Mouse (Mus musculus) forebrain, embryonic 13.5 days (tissue): ENCODE measurements around the gene Ntan1. TPM values are rescaled to one million over a fixed set of nuclear protein-coding genes. Genes with fewer than 3 reads are reported as not detected.
A peak's percentile ranks its signal among the peaks of the same experiment; 100 is the strongest.
"Not testable (repeated sequence)": the region's sequence is repeated elsewhere in the genome, so short reads cannot be mapped to it uniquely, and the experiment has no call there.

ENCODE experiments used
- ATAC-seq: fragments of 200-750 bp; cut with Nextera tagmentation; 2 replicates; pipeline ENCODE4 v1.8.0; 2017
- H3K27ac ChIP-seq: fragments of 300-500 bp; sonication (generic); 2 replicates; pipeline ENCODE4 v1.5.1; 2015; ENCODE audit warnings: inconsistent platforms, mild to moderate bottlenecking, moderate library complexity
- H3K27me3 ChIP-seq: fragments of 300-500 bp; sonication (generic); 2 replicates; pipeline ENCODE4 v1.6.1; 2015; ENCODE audit warnings: mild to moderate bottlenecking, inconsistent platforms
- H3K36me3 ChIP-seq: fragments of 300-500 bp; sonication (generic); 2 replicates; pipeline ENCODE4 v1.6.1; 2015; ENCODE audit warnings: mild to moderate bottlenecking, inconsistent platforms; ENCODE audit not compliant: poor library complexity, severe bottlenecking
- H3K4me1 ChIP-seq: fragments of 300-500 bp; sonication (generic); 2 replicates; pipeline ENCODE4 v1.6.1; 2015; ENCODE audit warnings: inconsistent platforms
- H3K4me2 ChIP-seq: fragments of 300-500 bp; sonication (generic); 2 replicates; pipeline ENCODE4 v1.6.1; 2015; ENCODE audit warnings: inconsistent platforms, mild to moderate bottlenecking, moderate library complexity
- H3K4me3 ChIP-seq: fragments of 300-500 bp; sonication (generic); 2 replicates; pipeline ENCODE4 v1.5.1; 2015; ENCODE audit warnings: mild to moderate bottlenecking, inconsistent platforms
- H3K9ac ChIP-seq: fragments of 300-500 bp; sonication (generic); 2 replicates; pipeline ENCODE4 v1.6.1; 2015; ENCODE audit warnings: mild to moderate bottlenecking, inconsistent platforms
- H3K9me3 ChIP-seq: fragments of 300-500 bp; sonication (generic); replicated peaks from 2 replicates; pipeline ENCODE4 v1.6.1; 2016; ENCODE audit warnings: inconsistent platforms
- WGBS: fragments of 180-500 bp; shearing (Covaris S2); methylation state at CpG from one replicate; pipeline ENCODE4 v1.1.7; 2015; 5-methylcytosine and 5-hydroxymethylcytosine counted together
- polyA plus RNA-seq: library from polyadenylated mRNA; unstranded; fragments of >200 nt; fragmentation: Nextera tagmentation; extraction: Ambion mirVana; gene quantifications from 2 replicates; pipeline ENCODE4 v1.2.1, GENCODE M21; 2015

Ntan1 gene
- polyA plus RNA-seq, result 214 and 225 TPM in 2 replicates

DNA sequence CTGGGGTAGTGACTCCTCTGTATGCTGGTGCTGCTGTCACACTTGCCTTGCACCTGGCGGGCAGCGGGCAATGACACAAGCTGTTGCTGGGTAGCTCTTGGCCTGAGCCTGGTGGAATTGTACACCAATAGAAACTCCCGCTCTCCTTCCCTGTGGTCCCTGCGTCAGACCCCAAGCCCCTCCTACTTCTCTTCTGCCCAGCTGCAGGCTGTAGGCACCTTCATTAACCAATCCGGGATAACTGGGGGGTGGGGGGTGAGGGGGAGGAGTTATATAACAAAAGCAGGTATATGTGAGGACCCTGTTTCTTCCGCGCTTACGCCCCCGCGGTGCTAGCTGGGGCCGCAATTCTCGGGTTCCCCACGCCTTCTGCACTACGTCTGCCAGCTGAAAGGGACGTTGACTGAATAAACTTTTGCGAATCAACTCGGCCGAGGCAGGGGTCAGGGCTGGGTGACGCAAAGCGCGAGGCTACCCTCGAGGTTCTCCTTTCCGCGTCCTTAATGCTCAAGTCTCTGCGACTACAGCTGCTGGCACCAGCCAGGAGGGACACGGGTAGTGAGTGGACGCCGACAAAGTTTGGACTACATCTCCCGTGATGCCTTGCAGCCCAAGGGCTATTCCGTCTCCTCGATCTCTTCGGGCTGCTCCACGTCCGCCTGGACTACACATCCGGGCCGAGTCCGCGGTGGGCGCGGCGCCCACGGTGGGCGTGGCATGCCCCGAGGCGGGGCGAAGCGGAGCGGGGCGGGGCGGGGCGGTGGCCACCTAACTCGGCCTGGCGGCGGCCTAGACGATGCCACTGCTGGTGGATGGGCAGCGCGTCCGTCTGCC is at the start of gene Ntan1:
Ntan1 (plus strand) TSS at position 286 of the 834 bp plus-strand sequence.
- WGBS, result under 1% methylated on average over 46 of the region's 58 CpGs
- peak within 1 kb of the TSS; percentile 97 for H3K27ac ChIP-seq
- peaks cover 33% of the 10 kb centered on the region for H3K36me3 ChIP-seq
- peak within 1 kb of the TSS; percentile 78 for H3K4me3 ChIP-seq
- no peaks in the 10 kb centered on the region for H3K27me3 ChIP-seq
- peak; percentile 96 for ATAC-seq
- no peaks in the 10 kb centered on the region for H3K9me3 ChIP-seq
- peak within 1 kb of the TSS; percentile 69 for H3K4me2 ChIP-seq
- peak within 1 kb of the TSS; percentile 91 for H3K9ac ChIP-seq
- peaks cover 14% of the 10 kb centered on the region for H3K4me1 ChIP-seq

DNA sequence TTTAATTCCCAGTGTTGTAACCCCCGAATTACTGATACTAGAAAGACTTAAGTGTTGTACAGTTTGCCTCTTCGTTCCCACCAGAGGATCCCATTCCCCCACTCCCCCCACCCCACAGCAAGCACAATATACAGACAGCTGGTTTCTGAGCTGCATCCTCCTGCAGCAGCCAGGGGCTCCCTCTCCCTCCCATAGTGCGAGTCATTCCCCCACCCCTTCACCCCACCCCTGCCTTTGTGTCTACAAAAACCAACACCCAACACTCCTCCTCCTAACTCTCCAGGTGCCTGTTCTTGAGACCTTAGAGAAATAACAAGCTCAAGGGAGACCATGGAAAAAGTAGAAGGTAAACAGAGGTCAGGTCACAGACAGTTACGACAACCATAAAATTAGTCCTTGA is 47.0 kb upstream of the Ntan1 start:
- not testable (repeated sequence) for H3K36me3 ChIP-seq, H3K9ac ChIP-seq, H3K27me3 ChIP-seq, H3K9me3 ChIP-seq, H3K4me3 ChIP-seq, H3K4me1 ChIP-seq, H3K27ac ChIP-seq, H3K4me2 ChIP-seq, ATAC-seq
- WGBS, result 69% methylated on average over 4 of the region's 4 CpGs

DNA sequence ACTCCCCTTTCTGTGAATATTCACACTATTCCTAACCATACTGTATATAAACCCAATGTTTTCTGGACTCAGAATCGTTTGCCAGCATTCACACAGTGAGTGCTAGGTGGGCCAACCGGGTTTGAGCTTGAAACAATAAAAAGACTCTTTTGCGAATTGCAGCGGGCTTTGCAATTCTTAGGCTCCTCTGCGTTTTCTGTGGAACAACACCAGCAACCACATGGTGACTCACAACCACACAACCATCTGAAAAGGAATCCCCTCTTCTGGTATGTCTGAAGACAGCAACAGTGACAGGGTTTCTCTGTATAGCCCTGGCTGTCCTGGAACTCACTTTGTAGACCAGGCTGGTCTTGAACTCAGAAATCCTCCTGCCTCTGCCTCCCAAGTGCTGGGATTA is 46.6 kb upstream of the Ntan1 start:
- not testable (repeated sequence) for H3K27me3 ChIP-seq, H3K4me2 ChIP-seq, H3K4me1 ChIP-seq, H3K36me3 ChIP-seq, H3K9me3 ChIP-seq, ATAC-seq, H3K9ac ChIP-seq, H3K27ac ChIP-seq, H3K4me3 ChIP-seq
- 90% methylated on average over 5 of the region's 5 CpGs for WGBS

DNA sequence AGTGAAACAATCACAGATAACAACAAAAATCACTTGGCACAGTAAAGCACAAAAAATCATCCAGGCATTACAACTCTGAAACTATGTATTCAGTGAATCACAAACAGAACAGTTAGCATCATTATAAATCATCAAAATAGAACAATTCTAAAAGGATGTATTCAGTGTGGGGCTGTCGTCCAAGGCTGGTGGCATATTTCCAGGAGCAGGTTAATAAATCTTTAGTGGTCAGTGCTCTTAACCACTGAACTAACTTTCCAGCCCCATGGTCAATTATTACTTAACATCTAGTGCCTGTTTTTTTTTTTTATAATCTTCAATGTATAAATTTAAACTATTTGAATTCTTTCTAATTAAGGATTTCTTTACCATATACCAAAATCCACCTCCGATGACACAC is 44.6 kb upstream of the Ntan1 start:
- 94% methylated on average over 2 of the region's 2 CpGs for WGBS
- not testable (repeated sequence) for H3K36me3 ChIP-seq, H3K4me3 ChIP-seq, H3K4me2 ChIP-seq, H3K27ac ChIP-seq, H3K4me1 ChIP-seq, H3K9ac ChIP-seq, H3K9me3 ChIP-seq, H3K27me3 ChIP-seq, ATAC-seq

DNA sequence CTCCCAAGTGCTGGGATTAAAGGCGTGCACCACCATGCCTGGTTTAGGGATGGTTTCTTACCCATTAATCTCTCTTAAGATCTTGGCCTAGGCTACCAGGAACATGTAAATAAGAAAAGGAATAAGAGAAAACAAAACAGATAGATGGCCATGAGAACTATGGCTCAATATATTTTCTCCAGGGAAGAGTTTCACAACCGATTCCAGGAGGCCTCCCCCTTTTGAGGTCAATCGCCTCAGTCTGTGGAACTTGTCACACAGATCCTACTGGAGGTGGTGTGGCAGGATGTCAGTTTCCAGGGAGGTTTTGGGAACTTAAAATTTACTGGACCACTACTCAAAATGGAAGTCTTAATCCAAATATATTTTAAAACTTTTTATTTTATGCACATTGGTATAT is 44.0 kb upstream of the Ntan1 start:
- H3K4me1 ChIP-seq, H3K27me3 ChIP-seq, H3K4me2 ChIP-seq, H3K9ac ChIP-seq, H3K9me3 ChIP-seq, H3K27ac ChIP-seq, H3K4me3 ChIP-seq, ATAC-seq, H3K36me3 ChIP-seq: not testable (repeated sequence)
- 90% methylated on average over 3 of the region's 3 CpGs for WGBS

DNA sequence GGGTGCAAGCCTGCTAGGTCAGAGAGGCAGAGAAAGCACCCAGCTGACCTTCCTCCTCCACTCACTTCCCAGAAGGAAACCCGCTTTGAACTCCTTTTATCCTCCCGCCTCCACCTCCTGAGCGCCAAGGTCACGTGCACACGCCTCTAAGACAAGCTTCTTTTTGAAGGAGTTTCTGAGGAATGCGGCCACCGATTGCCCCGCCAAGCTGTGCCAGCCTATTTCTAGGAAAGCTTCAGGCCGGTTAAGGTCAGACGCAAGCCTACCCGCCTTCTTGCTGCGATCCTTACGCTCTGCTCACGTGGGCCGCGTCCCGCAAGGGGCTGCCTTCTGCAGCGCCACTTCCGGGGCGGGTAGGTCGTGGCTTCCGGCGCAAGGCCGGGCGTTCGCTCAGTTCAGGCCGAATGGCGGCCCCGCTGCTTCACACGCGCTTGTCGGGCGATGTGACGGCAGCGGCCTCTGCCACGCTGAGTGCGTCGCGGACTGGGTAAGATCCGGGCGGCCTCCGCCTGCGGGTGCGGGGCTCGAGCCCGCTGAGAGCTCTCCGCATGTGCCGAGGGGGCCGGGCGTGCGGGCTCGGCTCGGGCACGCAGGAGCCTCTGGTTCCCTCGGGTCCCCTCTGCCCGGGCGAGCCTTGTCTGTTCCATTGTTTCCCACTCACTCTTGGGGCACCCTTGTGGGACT is 38.1 kb upstream of the Ntan1 start, which contains the start of gene Rrn3:
Rrn3 (plus strand) TSS at position 356 of the 684 bp plus-strand sequence.
- no peaks in the 10 kb centered on the region for H3K9me3 ChIP-seq
- peaks cover 18% of the 10 kb centered on the region for H3K36me3 ChIP-seq
- WGBS, result under 1% methylated on average over 57 of the region's 57 CpGs
- H3K9ac ChIP-seq, result peak within 1 kb of the TSS; percentile 90
- H3K4me1 ChIP-seq, result peaks cover 18% of the 10 kb centered on the region
- no peaks in the 10 kb centered on the region for H3K27me3 ChIP-seq
- H3K4me3 ChIP-seq, result peak within 1 kb of the TSS; percentile 88
- H3K27ac ChIP-seq, result peak within 1 kb of the TSS; percentile 78
- peak within 1 kb of the TSS; percentile 74 for H3K4me2 ChIP-seq
- ATAC-seq, result peak; percentile 100

DNA sequence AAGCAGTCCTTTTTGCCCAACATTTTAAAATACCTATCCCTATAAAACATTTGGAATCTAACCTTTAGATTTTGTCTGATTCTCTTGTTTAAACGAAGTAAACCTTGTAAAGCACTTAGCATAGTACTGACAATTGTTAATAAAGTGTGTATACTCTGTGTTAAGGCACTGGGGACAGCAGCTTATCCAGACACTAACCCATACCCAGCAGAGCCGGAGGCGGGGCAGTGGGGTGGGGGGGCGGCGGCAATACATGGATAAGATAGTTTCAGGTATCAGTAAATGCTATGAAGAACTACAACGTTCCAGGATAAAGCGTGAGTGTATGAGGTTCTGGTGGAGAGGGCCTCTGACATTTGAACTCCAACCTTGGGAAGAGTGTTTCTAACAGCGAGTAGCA is 37.4 kb upstream of the Ntan1 start:
- peak overlapping the region; percentile 88 for H3K4me3 ChIP-seq
- H3K36me3 ChIP-seq, result peaks cover 25% of the 10 kb centered on the region
- ATAC-seq, result no peak
- peaks cover 18% of the 10 kb centered on the region for H3K4me1 ChIP-seq
- H3K27me3 ChIP-seq, result no peaks in the 10 kb centered on the region
- H3K9ac ChIP-seq, result peak overlapping the region; percentile 90
- H3K27ac ChIP-seq, result no peak overlapping the region
- H3K4me2 ChIP-seq, result peak overlapping the region; percentile 74
- no peaks in the 10 kb centered on the region for H3K9me3 ChIP-seq
- 45% methylated on average over 8 of the region's 8 CpGs for WGBS

DNA sequence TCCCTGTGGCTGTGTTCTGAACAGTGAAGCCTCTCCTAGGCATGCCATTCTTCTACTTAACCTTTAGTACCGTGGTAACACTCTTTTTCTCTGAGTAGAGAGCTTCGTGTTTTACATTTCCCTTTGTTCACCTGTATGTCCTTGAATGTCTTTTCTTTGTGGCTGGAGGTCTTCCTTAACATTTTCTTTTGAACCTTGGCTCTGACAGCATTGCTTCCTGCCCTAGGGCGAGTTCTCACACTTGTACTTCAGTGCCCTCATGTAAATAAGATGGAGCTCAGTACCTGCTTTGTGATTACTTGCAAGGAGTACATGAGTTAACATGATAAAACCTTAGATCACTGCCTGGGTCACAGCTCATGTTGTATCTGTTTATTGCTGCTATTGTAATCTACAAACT is 32.7 kb upstream of the Ntan1 start:
- Histone ChIP-seq H3K27ac (no peak overlapping the region), H3K9me3 (no peaks in the 10 kb centered on the region), H3K4me2 (no peak overlapping the region), H3K4me1 (peaks cover 12% of the 10 kb centered on the region), H3K9ac (no peak overlapping the region), H3K27me3 (no peaks in the 10 kb centered on the region), H3K36me3 (peaks cover 70% of the 10 kb centered on the region), H3K4me3 (no peak overlapping the region)
- ATAC-seq, result no peak
- WGBS, result 86% methylated on average over 3 of the region's 3 CpGs

DNA sequence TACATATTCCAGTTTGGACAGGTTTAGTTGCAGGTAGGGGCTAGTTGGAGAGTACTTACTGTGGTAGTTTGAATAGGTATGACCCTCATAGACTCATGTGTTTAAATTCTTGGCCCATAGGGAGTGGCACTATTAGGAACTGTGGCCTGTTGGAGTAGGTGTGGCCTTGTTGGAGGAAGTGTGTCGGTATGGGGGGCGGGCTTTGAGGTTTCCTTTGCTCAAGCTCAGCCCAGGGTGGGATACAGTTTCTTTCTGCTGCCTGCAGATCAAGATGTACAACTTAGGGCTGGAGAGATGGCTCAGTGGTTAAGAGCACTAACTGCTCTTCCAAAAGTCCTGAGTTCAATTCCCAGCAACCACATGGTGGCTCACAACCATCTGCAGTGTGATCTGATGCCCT is 25.2 kb upstream of the Ntan1 start:
- not testable (repeated sequence) for H3K27me3 ChIP-seq, H3K9ac ChIP-seq, H3K9me3 ChIP-seq, ATAC-seq, H3K4me1 ChIP-seq, H3K27ac ChIP-seq, H3K4me3 ChIP-seq, H3K4me2 ChIP-seq
- 94% methylated on average over 2 of the region's 2 CpGs for WGBS
- H3K36me3 ChIP-seq, result peaks cover 92% of the 10 kb centered on the region

DNA sequence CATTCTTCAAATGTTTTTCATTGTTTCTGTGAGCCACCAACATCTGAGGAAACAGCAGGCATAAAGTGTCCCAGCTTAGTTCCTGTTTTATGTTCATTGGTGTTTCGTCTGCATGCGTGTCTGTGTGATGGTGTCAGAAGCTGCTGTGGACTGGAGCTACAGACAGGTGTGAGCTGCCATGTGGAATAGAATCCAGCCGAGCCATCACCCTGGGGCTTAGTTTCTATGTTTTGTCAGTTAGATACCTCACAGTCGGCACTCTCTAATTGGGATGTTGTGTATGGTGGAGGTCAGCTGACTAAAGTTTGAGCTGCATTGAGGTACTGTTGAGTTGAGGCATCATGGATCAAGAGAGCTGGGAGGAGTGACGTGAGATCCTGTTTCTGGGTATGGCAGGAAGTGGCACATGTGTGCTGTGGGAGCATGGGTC is 21.9 kb upstream of the Ntan1 start:
- no peak overlapping the region for H3K4me3 ChIP-seq
- no peak overlapping the region for H3K4me2 ChIP-seq
- no peaks in the 10 kb centered on the region for H3K9me3 ChIP-seq
- no peak for ATAC-seq
- no peaks in the 10 kb centered on the region for H3K27me3 ChIP-seq
- no peak overlapping the region for H3K27ac ChIP-seq
- no peak overlapping the region for H3K9ac ChIP-seq
- 89% methylated on average over 5 of the region's 5 CpGs for WGBS
- H3K36me3 ChIP-seq, result peaks cover 93% of the 10 kb centered on the region
- no peaks in the 10 kb centered on the region for H3K4me1 ChIP-seq

DNA sequence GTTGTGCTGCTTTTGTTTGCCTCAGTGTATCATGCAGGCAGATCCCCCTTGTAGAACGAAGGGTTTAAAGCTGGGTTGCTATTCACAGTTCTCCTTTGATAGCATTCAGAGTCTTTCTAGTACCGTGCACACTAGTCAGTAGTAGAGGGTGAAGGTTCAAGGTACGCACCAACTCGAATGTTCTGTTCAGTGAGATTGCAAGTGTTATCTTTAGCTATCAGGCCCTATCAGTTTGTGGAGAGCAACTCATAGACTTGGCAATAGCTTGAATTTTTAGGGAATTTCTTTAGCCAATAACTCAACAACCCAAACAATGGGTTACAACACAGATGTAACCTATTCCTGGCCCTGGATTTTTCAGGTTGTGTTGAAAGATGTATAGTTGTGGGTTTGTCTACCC is 17.4 kb upstream of the Ntan1 start:
- peaks cover 91% of the 10 kb centered on the region for H3K36me3 ChIP-seq

DNA sequence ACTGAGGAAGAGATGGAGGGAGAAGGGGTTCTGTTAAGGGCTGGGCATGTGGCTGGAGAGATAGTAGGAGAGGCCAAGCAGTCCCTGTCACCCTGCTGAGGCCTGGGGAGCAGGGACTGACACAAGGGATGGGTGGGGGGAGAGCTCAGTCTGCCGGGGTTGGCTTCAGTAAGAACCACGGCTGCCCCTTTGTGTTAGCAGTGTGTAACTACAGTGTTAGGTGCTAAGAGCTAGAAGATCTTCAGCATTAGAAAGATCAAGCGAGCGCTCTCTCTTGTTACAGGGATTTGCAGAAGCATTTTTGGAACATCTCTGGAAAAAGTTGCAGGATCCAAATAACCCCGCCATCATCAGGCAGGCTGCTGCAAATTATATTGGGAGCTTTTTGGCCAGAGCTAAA is 14.0 kb upstream of the Ntan1 start:
- Histone ChIP-seq H3K4me3 (no peak overlapping the region), H3K27me3 (no peaks in the 10 kb centered on the region), H3K9ac (no peak overlapping the region), H3K36me3 (peaks cover 90% of the 10 kb centered on the region), H3K9me3 (no peaks in the 10 kb centered on the region), H3K4me1 (no peaks in the 10 kb centered on the region), H3K4me2 (no peak overlapping the region), H3K27ac (no peak overlapping the region)
- WGBS, result 87% methylated on average over 5 of the region's 5 CpGs
- ATAC-seq, result no peak

More for the DNA sequence above, 17.4 kb upstream of the Ntan1 start:
- WGBS, result 94% methylated on average over 4 of the region's 4 CpGs
- Histone ChIP-seq H3K4me3 (no peak overlapping the region), H3K27me3 (no peaks in the 10 kb centered on the region), H3K9me3 (no peaks in the 10 kb centered on the region), H3K4me1 (no peaks in the 10 kb centered on the region), H3K27ac (no peak overlapping the region), H3K4me2 (no peak overlapping the region), H3K9ac (no peak overlapping the region)
- no peak for ATAC-seq
